Mouse (Mus musculus) cerebellum, adult 18-20 months (tissue): ENCODE data around the gene Erich4.
"Not testable (repeated sequence)": the region's sequence is repeated elsewhere in the genome, so short reads cannot be mapped to it uniquely, and the experiment has no call there.

Experiments used
- DNase-seq, 2 experiments: peaks; one replicate each; pipeline ENCODE4 v3.0.0; 2021

Gene Erich4

DNA sequence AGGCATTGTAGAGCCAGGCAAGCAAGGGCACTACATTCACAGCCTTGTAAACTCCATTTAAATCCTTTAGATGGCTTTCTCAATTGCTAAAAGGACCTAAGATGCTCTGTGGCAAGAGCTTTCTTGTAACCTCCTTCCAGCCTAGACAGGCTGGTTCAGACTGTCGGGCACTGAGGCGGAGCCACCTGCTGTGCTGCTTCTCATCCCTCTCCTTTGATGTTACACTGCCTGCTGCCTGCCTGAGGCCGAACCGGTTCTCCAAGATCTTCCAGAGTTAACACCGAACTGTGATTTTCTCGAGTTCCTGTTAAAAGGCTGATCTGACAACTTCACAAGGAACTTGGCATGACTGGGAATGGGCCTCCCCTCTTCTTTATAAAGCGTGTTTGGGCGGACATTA, 39.8 kb downstream of the Erich4 start:
- no peak for DNase-seq

DNA sequence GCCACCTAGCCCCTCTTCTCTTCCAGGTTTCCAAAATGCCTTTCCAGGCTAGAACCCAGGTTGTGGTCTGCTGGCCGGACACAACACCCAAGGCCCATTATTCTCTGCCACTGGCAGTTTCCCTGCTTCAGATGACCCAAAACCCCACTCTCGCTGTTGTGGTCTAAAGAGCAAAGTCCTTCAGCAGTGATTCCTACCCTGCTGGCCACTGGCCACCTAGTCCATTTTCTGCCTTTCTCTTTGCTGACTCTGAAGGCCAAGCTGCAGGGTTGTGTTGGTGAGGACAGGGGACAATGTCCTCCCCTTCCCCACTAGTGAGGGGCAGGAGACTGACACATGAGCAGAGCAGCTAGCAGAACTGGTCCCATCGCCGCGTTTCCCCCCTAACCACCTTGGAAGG, 40.6 kb downstream of the Erich4 start:
- DNase-seq = no peak

DNA sequence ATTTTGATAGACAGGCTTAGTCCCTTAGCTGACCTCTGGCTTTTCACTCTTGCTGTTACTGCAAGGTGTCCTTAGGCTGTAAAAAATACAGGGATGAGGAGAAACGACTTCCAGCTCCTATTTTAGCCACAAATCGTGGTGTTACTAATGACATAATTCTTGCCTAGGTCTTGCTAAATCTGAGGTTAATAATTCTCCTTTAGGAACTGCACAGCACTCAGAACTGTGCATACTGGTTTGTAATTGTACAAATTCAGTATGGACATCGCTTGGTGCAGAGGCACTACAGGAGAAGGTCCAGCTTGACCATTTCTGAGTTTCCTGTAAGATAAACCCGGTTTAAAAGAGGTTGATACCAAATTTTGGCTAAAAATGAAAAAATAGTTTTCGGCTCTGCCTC, 41.9 kb downstream of the Erich4 start:
- DNase-seq = not testable (repeated sequence)

DNA sequence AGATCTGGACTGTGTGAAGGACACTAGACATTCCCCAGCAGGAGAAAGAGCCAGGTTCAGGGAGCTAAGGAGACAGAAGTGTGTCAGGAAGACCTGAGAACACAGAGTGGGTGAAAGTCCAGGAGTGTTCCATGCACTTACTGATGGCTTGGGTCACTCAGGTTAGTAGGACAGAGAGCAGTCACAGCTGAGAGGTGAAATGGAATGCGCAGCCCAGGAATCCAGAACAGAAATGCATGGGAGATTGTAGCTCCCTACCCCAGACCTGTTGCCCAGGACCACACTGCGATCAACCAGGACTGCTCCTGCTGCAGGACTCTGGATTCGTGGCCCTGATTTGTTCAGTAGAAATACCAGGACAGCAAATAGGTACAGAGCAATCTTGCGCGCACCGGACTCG, 47.0 kb downstream of the Erich4 start:
- DNase-seq = no peak
